Mouse (Mus musculus) lung, adult 2 months (tissue): ENCODE measurements around the gene Copg2. TPM values are rescaled to one million over a fixed set of nuclear protein-coding genes. Genes with fewer than 3 reads are reported as not detected.
A peak's percentile ranks its signal among the peaks of the same experiment; 100 is the strongest.
"Not testable (repeated sequence)": the region's sequence is repeated elsewhere in the genome, so short reads cannot be mapped to it uniquely, and the experiment has no call there.

Experiments
- DNase-seq: peaks from one replicate; pipeline ENCODE4 v3.0.0; 2022
- H3K4me1 ChIP-seq: fragments of 200-500 bp; 2 replicates; pipeline ENCODE4 v1.6.1; 2011; ENCODE audit warnings: low read length; ENCODE audit not compliant: control insufficient read depth, insufficient read depth
- H3K4me3 ChIP-seq: fragments of 200-500 bp; replicated peaks from 2 replicates; pipeline ENCODE3; 2011; ENCODE audit warnings: low read depth, mild to moderate bottlenecking, control low read depth, low read length; ENCODE audit errors: extremely low read depth
- CTCF ChIP-seq: fragments of 200-500 bp; IDR thresholded peaks from 2 replicates; pipeline ENCODE4 v1.5.1; 2011; ENCODE audit warnings: mild to moderate bottlenecking, low read length, control low read depth; ENCODE audit not compliant: insufficient read depth
- POLR2A ChIP-seq: fragments of 200-500 bp; IDR thresholded peaks from 2 replicates; pipeline ENCODE4 v1.6.1; 2011; ENCODE audit warnings: low read depth, mild to moderate bottlenecking, control low read depth, low read length, borderline replicate concordance; ENCODE audit errors: extremely low read depth
- WGBS: fragments of 180-500 bp; shearing (Covaris S2); methylation state at CpG from one replicate; pipeline ENCODE4 v1.1.7; 2018; 5-methylcytosine and 5-hydroxymethylcytosine counted together
- polyA plus RNA-seq: library from polyadenylated mRNA; depleted of rRNA; stranded (reverse); fragments of >200 nt; gene quantifications from 2 replicates; pipeline ENCODE4 v1.2.3, GENCODE M21; 2012

The Copg2 gene
- polyA plus RNA-seq, 1 experiment: 11.1 TPM

GRCm38 (mm10) chr6:30855956-30856355, 40.6 kb downstream of the Copg2 start:
- DNase-seq: no peak
- TF ChIP-seq POLR2A: no peak
- TF ChIP-seq CTCF: no peak
- Histone ChIP-seq H3K4me3 (no peak overlapping the region), H3K4me1 (no peaks in the 10 kb centered on the region)
- WGBS: 92% methylated on average over 7 of the region's 7 CpGs

- DNase-seq: no peak
- no peaks in the 10 kb centered on the region for H3K4me1 ChIP-seq
- TF ChIP-seq POLR2A: no peak
- TF ChIP-seq CTCF: no peak
- H3K4me3 ChIP-seq: no peak overlapping the region
- WGBS: 84% methylated on average over 2 of the region's 2 CpGs
Measured at GRCm38 (mm10) chr6:30855205-30855604, 41.4 kb downstream of the Copg2 start.

- WGBS: 66% methylated on average over 2 of the region's 2 CpGs
- TF ChIP-seq CTCF (no peak), POLR2A (no peak)
- DNase-seq: peak; percentile 8
- Histone ChIP-seq H3K4me3 (no peak overlapping the region), H3K4me1 (no peaks in the 10 kb centered on the region)
Measured at GRCm38 (mm10) chr6:30849818-30850217, 46.8 kb downstream of the Copg2 start.

- Histone ChIP-seq H3K4me3 (no peak overlapping the region), H3K4me1 (no peaks in the 10 kb centered on the region)
- DNase-seq: no peak
- 62% methylated on average over 2 of the region's 2 CpGs for WGBS
- TF ChIP-seq POLR2A: no peak
- TF ChIP-seq CTCF: no peak
Measured at GRCm38 (mm10) chr6:30832241-30832640, 64.4 kb downstream of the Copg2 start.

GRCm38 (mm10) chr6:30813626-30814025, 83.0 kb downstream of the Copg2 start:
- Histone ChIP-seq H3K4me1 (no peaks in the 10 kb centered on the region), H3K4me3 (no peak overlapping the region)
- no peak for DNase-seq
- no peak for TF ChIP-seq POLR2A
- TF ChIP-seq CTCF: no peak

GRCm38 (mm10) chr6:30805053-30805752, 91.4 kb downstream of the Copg2 start:
- TF ChIP-seq CTCF (no peak), POLR2A (no peak)
- DNase-seq: no peak
- WGBS: 90% methylated on average over 5 of the region's 5 CpGs
- Histone ChIP-seq H3K4me3 (no peak overlapping the region), H3K4me1 (no peaks in the 10 kb centered on the region)

GRCm38 (mm10) chr6:30804389-30805052, 92.1 kb downstream of the Copg2 start:
- peak; percentile 14 for DNase-seq
- H3K4me3 ChIP-seq, H3K4me1 ChIP-seq: not testable (repeated sequence)
- WGBS: 79% methylated on average over 6 of the region's 6 CpGs

- not testable (repeated sequence) for DNase-seq, H3K4me3 ChIP-seq, H3K4me1 ChIP-seq
- 84% methylated on average over 7 of the region's 7 CpGs for WGBS
Measured at GRCm38 (mm10) chr6:30802915-30803314, 93.7 kb downstream of the Copg2 start.

GRCm38 (mm10) chr6:30751209-30751608, 145.4 kb downstream of the Copg2 start:
- TF ChIP-seq POLR2A: no peak
- TF ChIP-seq CTCF: no peak
- WGBS: 68% methylated on average over 2 of the region's 2 CpGs

GRCm38 (mm10) chr6:30750482-30750881, 146.1 kb downstream of the Copg2 start:
- Histone ChIP-seq H3K4me1 (no peaks in the 10 kb centered on the region), H3K4me3 (no peak overlapping the region)
- WGBS: 81% methylated on average over 6 of the region's 6 CpGs
- TF ChIP-seq POLR2A (no peak), CTCF (no peak)
- DNase-seq: no peak

More at GRCm38 (mm10) chr6:30751209-30751608, 145.4 kb downstream of the Copg2 start:
- Histone ChIP-seq H3K4me3 (no peak overlapping the region), H3K4me1 (no peaks in the 10 kb centered on the region)
- no peak for DNase-seq
